Mouse (Mus musculus): Measurements from ENCODE around the gene Olfr960.

DNA sequence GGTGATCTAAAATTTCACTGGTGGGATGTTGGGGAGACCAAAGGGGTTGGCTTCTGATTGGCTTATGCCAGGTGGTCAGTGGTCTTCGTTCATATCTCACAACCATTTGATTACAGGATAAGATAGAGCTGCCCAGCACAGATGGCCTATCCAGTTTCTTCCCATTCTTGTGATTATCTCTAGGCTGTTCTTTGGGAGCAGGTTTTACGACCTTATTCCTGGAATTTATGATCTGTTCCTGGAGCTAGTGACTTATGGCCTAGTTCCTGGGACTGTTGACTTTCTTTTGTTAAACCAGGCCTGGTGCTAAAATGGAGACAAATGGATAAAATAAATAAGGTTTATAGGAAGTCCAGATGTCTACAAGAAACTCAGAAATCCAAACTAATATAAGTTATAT, 3.5 kb downstream of the Olfr960 start:
- TF ChIP-seq CTCF (IDR thresholded peaks at IDR 0.05; ENCODE audit: low read depth, low read length) (no peak), GATA1 (IDR thresholded peaks at IDR 0.05; ENCODE audit: borderline replicate concordance, low read length) (no peak), GATA2 (IDR thresholded peaks at IDR 0.05; ENCODE audit: borderline replicate concordance, low read depth, low read length) (no peak), TAL1 (conservative IDR thresholded peaks at IDR 0.05; ENCODE audit: low read depth, low read length) (no peak), POLR2AphosphoS5 (IDR thresholded peaks at IDR 0.05; ENCODE audit: insufficient replicate concordance, low read depth, low read length) (no peak)

All from G1E (cell line).